Mouse (Mus musculus): ENCODE measurements around the gene Ccdc69. TPM values are rescaled to one million over a fixed set of nuclear protein-coding genes. Genes with fewer than 3 reads are reported as not detected.

Gene Ccdc69
- total and polyA plus RNA-seq, 3 experiments: 0.31 to 0.42 TPM; not detected in 1

- Histone ChIP-seq H3K4me3 (ENCODE audit: control insufficient read depth in 1 of 2, insufficient read depth in 1 of 2, low read depth in 2 of 2, low read length in 2 of 2) (no peak overlapping the region), H3K9me3 (replicated peaks; ENCODE audit: insufficient read depth, low read length) (no peaks in the 10 kb centered on the region), H3K36me3 (ENCODE audit: control insufficient read depth in 1 of 2, insufficient read depth in 2 of 2, low read length in 2 of 2) (no peaks in the 10 kb centered on the region), H3K79me2 (ENCODE audit: control insufficient read depth, insufficient read depth, low read length, poor library complexity) (no peaks in the 10 kb centered on the region), H3K9ac (ENCODE audit: control insufficient read depth, low read depth, low read length, poor library complexity, severe bottlenecking) (no peak overlapping the region), H3K4me1 (ENCODE audit: control insufficient read depth in 1 of 2, insufficient read depth in 2 of 2, low read length in 2 of 2) (no peaks in the 10 kb centered on the region; a peak in 1 of 4 replicates), H3K27ac (ENCODE audit: control insufficient read depth, low read depth, low read length) (no peak overlapping the region), H3K27me3 (ENCODE audit: control insufficient read depth in 1 of 2, insufficient read depth in 2 of 2, low read length in 2 of 2) (peaks cover 10 to 11% of the 10 kb centered on the region in 2 experiments)
- no peak for DNase-seq (ENCODE audit: low read depth, low spot score)
- TF ChIP-seq SMC3 (IDR thresholded peaks at IDR 0.05; ENCODE audit: low read depth, low read length) (no peak), KAT2A (conservative IDR thresholded peaks at IDR 0.05; ENCODE audit: low read depth, low read length) (no peak), MYB (IDR thresholded peaks at IDR 0.05; ENCODE audit: low read depth, low read length) (no peak), RCOR1 (IDR thresholded peaks at IDR 0.05; ENCODE audit: low read depth, low read length) (no peak), BHLHE40 (IDR thresholded peaks at IDR 0.05; ENCODE audit: borderline replicate concordance, low read depth, low read length) (no peak), GATA1 (IDR thresholded peaks at IDR 0.05; ENCODE audit: low read depth, low read length) (no peak), TBP (IDR thresholded peaks at IDR 0.05; ENCODE audit: low read depth, low read length) (no peak), POLR2A (IDR thresholded peaks at IDR 0.05; ENCODE audit: control insufficient read depth in 1 of 2, insufficient read depth in 1 of 2, low read depth in 1 of 2, low read length in 2 of 2, poor library complexity in 1 of 2) (no peak), MYC (IDR thresholded peaks at IDR 0.05; ENCODE audit: low read depth, low read length) (no peak), E2F4 (IDR thresholded peaks at IDR 0.05; ENCODE audit: borderline replicate concordance, low read depth, low read length) (no peak), NRF1 (IDR thresholded peaks at IDR 0.05; ENCODE audit: insufficient read depth, low read depth, low read length, poor library complexity, severe bottlenecking) (no peak), POLR2AphosphoS5 (IDR thresholded peaks at IDR 0.05; ENCODE audit: borderline replicate concordance, low read depth, low read length) (no peak), SIN3A (IDR thresholded peaks at IDR 0.05; ENCODE audit: low read length) (no peak), CHD1 (IDR thresholded peaks at IDR 0.05; ENCODE audit: low read depth, low read length) (no peak)
These were observed 1.2 kb upstream of the Ccdc69 start for GRCm38 (mm10) chr11:55079180-55079579.

- Histone ChIP-seq H3K9ac (ENCODE audit: control insufficient read depth, low read depth, low read length, poor library complexity, severe bottlenecking) (peak overlapping the region; percentile 52), H3K4me3 (ENCODE audit: control insufficient read depth in 1 of 2, insufficient read depth in 1 of 2, low read depth in 2 of 2, low read length in 2 of 2) (peak overlapping the region in 1 of 2 experiments; percentile 41; a peak in 1 of 4 replicates)
These were observed 571 bp upstream of the Ccdc69 start for GRCm38 (mm10) chr11:55078502-55078901.

More at GRCm38 (mm10) chr11:55078502-55078901, 571 bp upstream of the Ccdc69 start:
- Histone ChIP-seq H3K79me2 (ENCODE audit: control insufficient read depth, insufficient read depth, low read length, poor library complexity) (no peaks in the 10 kb centered on the region), H3K27me3 (ENCODE audit: control insufficient read depth in 1 of 2, insufficient read depth in 2 of 2, low read length in 2 of 2) (peaks cover 10 to 11% of the 10 kb centered on the region in 2 experiments), H3K36me3 (ENCODE audit: control insufficient read depth in 1 of 2, insufficient read depth in 2 of 2, low read length in 2 of 2) (no peaks in the 10 kb centered on the region), H3K27ac (ENCODE audit: control insufficient read depth, low read depth, low read length) (no peak overlapping the region), H3K9me3 (replicated peaks; ENCODE audit: insufficient read depth, low read length) (no peaks in the 10 kb centered on the region), H3K4me1 (ENCODE audit: control insufficient read depth in 1 of 2, insufficient read depth in 2 of 2, low read length in 2 of 2) (no peaks in the 10 kb centered on the region; a peak in 1 of 4 replicates)
- TF ChIP-seq POLR2A (IDR thresholded peaks at IDR 0.05; ENCODE audit: control insufficient read depth in 1 of 2, insufficient read depth in 1 of 2, low read depth in 1 of 2, low read length in 2 of 2, poor library complexity in 1 of 2): no peak
- no peak for TF ChIP-seq SIN3A (IDR thresholded peaks at IDR 0.05; ENCODE audit: low read length)
- TF ChIP-seq ZC3H11A (IDR thresholded peaks at IDR 0.05; ENCODE audit: low read depth, low read length): no peak
- TF ChIP-seq TAL1 (IDR thresholded peaks at IDR 0.05; ENCODE audit: low read length): no peak
- no peak for TF ChIP-seq TCF12 (IDR thresholded peaks at IDR 0.05; ENCODE audit: low read depth, low read length)
- no peak for TF ChIP-seq CHD2 (IDR thresholded peaks at IDR 0.05; ENCODE audit: low read length)
- TF ChIP-seq KAT2A (conservative IDR thresholded peaks at IDR 0.05; ENCODE audit: low read depth, low read length): no peak
- TF ChIP-seq MEF2A (IDR thresholded peaks at IDR 0.05; ENCODE audit: extremely low read depth, insufficient replicate concordance, low read depth, low read length, poor library complexity, severe bottlenecking): no peak
- no peak for TF ChIP-seq MAFK (IDR thresholded peaks at IDR 0.05; ENCODE audit: borderline replicate concordance, low read depth, low read length)
- TF ChIP-seq JUND (IDR thresholded peaks at IDR 0.05; ENCODE audit: low read depth, low read length): no peak
- no peak for TF ChIP-seq POLR2AphosphoS2 (IDR thresholded peaks at IDR 0.05; ENCODE audit: low read length)
- TF ChIP-seq ELF1 (IDR thresholded peaks at IDR 0.05; ENCODE audit: low read depth, low read length): no peak
- TF ChIP-seq ZKSCAN1 (IDR thresholded peaks at IDR 0.05; ENCODE audit: low read depth, low read length): no peak
- TF ChIP-seq POLR2AphosphoS5 (IDR thresholded peaks at IDR 0.05; ENCODE audit: borderline replicate concordance, low read depth, low read length): no peak
- DNase-seq (ENCODE audit: low read depth, low spot score): peak; percentile 25

Data from MEL (cell line).